Mouse (Mus musculus): ENCODE results near the gene Hist2h3c1.

The Hist2h3c1 gene

DNA sequence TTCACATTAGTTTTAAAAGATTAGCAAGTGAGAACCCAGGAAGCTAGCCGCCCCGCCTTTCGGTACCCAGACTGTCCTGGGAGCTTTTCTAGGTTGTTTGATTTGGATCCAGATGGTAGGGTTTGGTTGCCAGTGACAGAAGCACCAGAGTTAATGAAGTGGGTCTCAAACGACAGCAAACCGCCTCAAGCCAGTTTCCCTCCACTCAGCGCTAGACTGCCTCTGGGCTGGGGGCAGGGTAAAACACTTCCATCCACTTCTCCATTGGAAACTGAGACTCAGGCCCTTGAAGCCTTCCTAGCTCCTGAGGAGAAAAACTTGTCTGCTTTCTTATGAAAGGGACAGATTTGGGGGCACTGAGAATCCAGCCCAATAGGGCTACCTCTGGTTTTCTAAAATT, 46.2 kb downstream of the Hist2h3c1 start:
- DNase-seq = no peak

GRCm38 (mm10) chr3:96293368-96293767, 46.9 kb downstream of the Hist2h3c1 start:
- DNase-seq = no peak

GRCm38 (mm10) chr3:96293787-96294186, 47.3 kb downstream of the Hist2h3c1 start, which contains the start of gene Fcgr1:
Gene Fcgr1, minus strand, starts transcription at chr3:96293969.
- DNase-seq = no peak
